10 mouse cellular contexts compared by ENCODE assay signal in the genomic region with DNA sequence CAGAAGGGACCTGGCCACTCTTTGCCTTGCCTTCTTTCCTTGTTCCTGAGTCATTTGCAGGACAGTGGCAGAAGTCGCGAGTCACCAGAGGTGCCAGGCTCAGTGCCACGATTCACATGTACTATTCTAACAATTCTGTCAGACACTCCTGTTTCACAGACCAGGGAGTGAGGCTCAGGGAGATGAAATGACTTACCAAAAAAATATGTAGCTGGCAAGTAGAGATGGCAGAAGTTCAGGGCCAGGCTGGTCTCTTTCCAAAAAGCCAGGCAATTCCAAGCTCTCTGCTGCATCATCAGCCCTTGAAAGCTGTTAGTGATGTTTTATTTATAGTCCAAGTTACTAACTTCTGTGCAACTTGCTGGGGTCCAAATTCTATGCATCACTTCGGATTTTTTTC.
DNase-seq lines count a peak whose midpoint lies in the region; ATAC-seq and TF ChIP-seq lines count a peak whose summit lies in the region.
"Had no signal": no experiment of that assay in that cellular context is flagged by ENCODE, and none has a peak within 500 bp of the region (broad histone marks: within the 10 kb centered on the region; RNA-seq: fewer than 3 reads in every experiment).

No protein-coding gene starts in this region.

- no peak overlapping the region for H3K9ac ChIP-seq in forebrain, postnatal 0 days
- no peak overlapping the region for H3K9ac ChIP-seq in forebrain, embryonic 12.5 days
- H3K9ac ChIP-seq: embryonic facial prominence, embryonic 15.5 days had no signal

- no peaks in the 10 kb centered on the region for H3K4me1 ChIP-seq in forebrain, postnatal 0 days (ENCODE audit: insufficient read depth)
- H3K4me1 ChIP-seq in forebrain, embryonic 12.5 days = no peaks in the 10 kb centered on the region

- no peaks in the 10 kb centered on the region for H3K36me3 ChIP-seq in forebrain, postnatal 0 days (ENCODE audit: insufficient read depth)
- H3K36me3 ChIP-seq in forebrain, embryonic 12.5 days (replicated peaks) = no peaks in the 10 kb centered on the region
- H3K36me3 ChIP-seq: embryonic facial prominence, embryonic 15.5 days had no signal

- H3K4me3 ChIP-seq in forebrain, postnatal 0 days (ENCODE audit: low read depth, low read length) = no peak overlapping the region
- H3K4me3 ChIP-seq in forebrain, embryonic 12.5 days (replicated peaks) = no peak overlapping the region
- H3K4me3 ChIP-seq: embryonic facial prominence, embryonic 15.5 days; megakaryocyte, embryonic 14.5 days had no signal

- 49% methylated on average over 4 of the region's 4 CpGs for WGBS in forebrain, postnatal 0 days
- WGBS in forebrain, embryonic 12.5 days = 84% methylated on average over 4 of the region's 4 CpGs

- peak; percentile 71 for DNase-seq in forebrain, postnatal 0 days
- peak; percentile 81 for DNase-seq in NIH3T3 (ENCODE audit: low read depth)
- peak; percentile 52 for DNase-seq in gastrocnemius, adult 18-20 months (ENCODE audit: low spot score)
- DNase-seq in layer of hippocampus, postnatal 14 days (ENCODE audit: low spot score in 2 of 2) = peak; percentile 26 to 69
- DNase-seq in ovary, postnatal 36 days (ENCODE audit: low spot score) = peak; percentile 19
- DNase-seq in thymus, postnatal 10 days (ENCODE audit: low spot score in 2 of 2) = no peak

- H3K27me3 ChIP-seq in forebrain, postnatal 0 days (ENCODE audit: insufficient read depth, low read length) = no peaks in the 10 kb centered on the region
- no peaks in the 10 kb centered on the region for H3K27me3 ChIP-seq in forebrain, embryonic 12.5 days
- H3K27me3 ChIP-seq: embryonic facial prominence, embryonic 15.5 days; megakaryocyte, embryonic 14.5 days had no signal

- ATAC-seq in forebrain, postnatal 0 days = peak; percentile 76
- ATAC-seq in forebrain, embryonic 12.5 days (ENCODE audit: low FRiP score) = no peak
- ATAC-seq in megakaryocyte, adult 5-6 weeks (ENCODE audit: poor library complexity, severe bottlenecking) = no peak

- H3K4me2 ChIP-seq in forebrain, postnatal 0 days (ENCODE audit: low read depth) = no peak overlapping the region
- H3K4me2 ChIP-seq in forebrain, embryonic 12.5 days = no peak overlapping the region

- no peaks in the 10 kb centered on the region for H3K9me3 ChIP-seq in forebrain, postnatal 0 days (ENCODE audit: low read length)
- no peaks in the 10 kb centered on the region for H3K9me3 ChIP-seq in forebrain, embryonic 12.5 days
- H3K9me3 ChIP-seq: embryonic facial prominence, embryonic 15.5 days had no signal

- TF ChIP-seq CTCF in forebrain, postnatal 0 days (IDR thresholded peaks at IDR 0.05; ENCODE audit: low read depth) = no peak

- H3K27ac ChIP-seq in forebrain, postnatal 0 days (ENCODE audit: low read depth, low read length) = 0 out of 2 replicates have a peak overlapping the region, but pooled peaks have one; percentile 40
- no peak overlapping the region for H3K27ac ChIP-seq in forebrain, embryonic 12.5 days
- H3K27ac ChIP-seq: embryonic facial prominence, embryonic 15.5 days had no signal

Comparison
In these comparisons a context has a peak if more than half of its experiments do, and no peak if none do; other contexts are left out.
1. DNase-seq: peak in forebrain, postnatal 0 days (single experiment), NIH3T3 (single experiment), gastrocnemius, adult 18-20 months (single experiment), layer of hippocampus, postnatal 14 days (2 of 2) and ovary, postnatal 36 days (single experiment); none in thymus, postnatal 10 days (0 of 2).